Mouse (Mus musculus) spleen, adult 2 months (tissue): ENCODE results near the gene Igf2. TPM values are rescaled to one million over a fixed set of nuclear protein-coding genes. Genes with fewer than 3 reads are reported as not detected.

Experiments used
- DNase-seq, 2 experiments: peaks; one replicate each; pipeline versions ENCODE4 v3.0.0 to v3.0.0-alpha.2; 2012 to 2021; ENCODE audit warnings: low spot score in 2 of 2, low read depth in 1 of 2
- H3K27ac ChIP-seq: fragments of 200-500 bp; 2 replicates; pipeline ENCODE4 v1.5.1; 2012; ENCODE audit warnings: low read length, inconsistent platforms; ENCODE audit not compliant: insufficient read depth
- H3K27me3 ChIP-seq: fragments of 200-500 bp; 2 replicates; pipeline ENCODE4 v1.6.1; 2012; ENCODE audit warnings: mild to moderate bottlenecking, moderate library complexity, low read length, inconsistent platforms; ENCODE audit not compliant: control insufficient read depth, insufficient read depth
- H3K36me3 ChIP-seq: fragments of 200-500 bp; 2 replicates; pipeline ENCODE4 v1.6.1; 2012; ENCODE audit warnings: mild to moderate bottlenecking, low read length, inconsistent platforms; ENCODE audit not compliant: control insufficient read depth, insufficient read depth
- H3K4me1 ChIP-seq: fragments of 200-500 bp; 2 replicates; pipeline ENCODE4 v1.6.1; 2011; ENCODE audit warnings: inconsistent platforms; ENCODE audit not compliant: control insufficient read depth, insufficient read depth, insufficient read length
- H3K4me3 ChIP-seq: fragments of 200-500 bp; 2 replicates; pipeline ENCODE4 v1.5.1; 2011; ENCODE audit warnings: mild to moderate bottlenecking, inconsistent platforms; ENCODE audit not compliant: insufficient read depth, insufficient read length; ENCODE audit errors: extremely low read depth
- CTCF ChIP-seq: fragments of 200-500 bp; IDR thresholded peaks from 2 replicates; pipeline ENCODE4 v1.5.1; 2011; ENCODE audit warnings: mild to moderate bottlenecking, inconsistent platforms; ENCODE audit not compliant: insufficient read depth, insufficient read length, insufficient replicate concordance; ENCODE audit errors: extremely low read depth
- POLR2A ChIP-seq: fragments of 200-500 bp; IDR thresholded peaks from 2 replicates; pipeline ENCODE4 v1.6.1; 2011; ENCODE audit warnings: low read depth, low read length, inconsistent platforms
- WGBS: fragments of 180-500 bp; shearing (Covaris S2); methylation state at CpG from one replicate; pipeline ENCODE4 v1.1.7; 2018; 5-methylcytosine and 5-hydroxymethylcytosine counted together
- polyA plus RNA-seq: library from polyadenylated mRNA; depleted of rRNA; stranded (reverse); fragments of >200 nt; gene quantifications from 2 replicates; pipeline ENCODE4 v1.2.3, GENCODE M21; 2012

Igf2 gene
- polyA plus RNA-seq, 1 experiment, result 13.9 TPM

- Histone ChIP-seq H3K27me3 (no peaks in the 10 kb centered on the region), H3K36me3 (no peaks in the 10 kb centered on the region), H3K27ac (no peak overlapping the region), H3K4me3 (no peak overlapping the region), H3K4me1 (no peaks in the 10 kb centered on the region)
- WGBS, result 87% methylated on average over 1 of the region's 1 CpGs
- no peak for DNase-seq
- TF ChIP-seq CTCF (no peak), POLR2A (no peak)
Measured at GRCm38 (mm10) chr7:142671067-142671466, 4.5 kb upstream of the Igf2 start.

DNA sequence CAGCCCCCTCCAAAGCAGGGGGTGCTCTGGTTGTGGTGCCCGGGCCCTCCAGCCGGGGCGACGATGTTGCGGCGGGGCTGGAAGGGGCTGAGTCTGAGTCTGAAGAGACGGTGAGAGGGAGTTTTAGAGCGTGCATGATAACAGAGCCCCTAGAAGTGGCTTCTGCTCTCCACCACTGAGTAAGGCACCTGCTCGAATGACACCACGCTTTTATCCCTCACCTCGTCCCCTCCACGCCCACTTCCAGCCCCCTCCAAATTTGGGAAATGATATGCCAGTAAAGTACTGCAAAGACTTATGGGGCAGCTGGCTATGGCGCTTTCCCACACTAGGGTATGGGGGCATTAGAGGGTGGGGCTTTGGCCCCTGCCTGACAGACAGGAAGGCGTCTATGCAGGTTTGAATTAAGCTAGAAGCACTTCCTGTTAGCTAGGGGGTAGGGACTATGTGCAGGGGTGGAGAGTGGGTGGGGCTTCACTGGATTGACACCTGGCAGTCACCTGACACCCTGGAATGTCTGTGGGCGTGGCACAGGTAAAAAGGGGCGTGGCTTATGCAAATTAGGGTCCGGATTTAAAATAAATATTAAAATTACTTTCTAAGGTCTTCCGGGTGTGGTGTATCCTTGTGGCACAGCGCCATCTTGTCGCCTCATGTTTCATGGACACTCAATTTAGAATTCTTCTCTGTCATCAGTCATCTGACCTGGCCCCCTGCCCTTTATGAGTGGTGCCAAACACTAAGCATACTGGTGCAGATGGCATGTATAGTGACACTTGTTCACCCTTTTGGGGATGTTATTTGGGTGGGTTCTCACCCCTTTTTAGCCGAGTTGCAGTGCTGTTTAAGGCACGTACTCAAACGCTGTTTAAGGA is 3.4 kb upstream of the Igf2 start, which contains the start of gene Gm49394:
Gene Gm49394, minus strand, starts transcription at position 192 of the 875 bp plus-strand sequence.
- Histone ChIP-seq H3K36me3 (no peaks in the 10 kb centered on the region), H3K4me3 (no peak within 1 kb of the TSS), H3K27me3 (0 out of 2 replicates have a peak, but pooled peaks cover 4% of the 10 kb centered on the region), H3K4me1 (no peaks in the 10 kb centered on the region), H3K27ac (no peak within 1 kb of the TSS)
- WGBS, result 86% methylated on average over 23 of the region's 23 CpGs
- DNase-seq, result no peak
- TF ChIP-seq POLR2A, result no peak
- no peak for TF ChIP-seq CTCF

GRCm38 (mm10) chr7:142668328-142668727 is 1.7 kb upstream of the Igf2 start:
- 81% methylated on average over 1 of the region's 1 CpGs for WGBS

DNA sequence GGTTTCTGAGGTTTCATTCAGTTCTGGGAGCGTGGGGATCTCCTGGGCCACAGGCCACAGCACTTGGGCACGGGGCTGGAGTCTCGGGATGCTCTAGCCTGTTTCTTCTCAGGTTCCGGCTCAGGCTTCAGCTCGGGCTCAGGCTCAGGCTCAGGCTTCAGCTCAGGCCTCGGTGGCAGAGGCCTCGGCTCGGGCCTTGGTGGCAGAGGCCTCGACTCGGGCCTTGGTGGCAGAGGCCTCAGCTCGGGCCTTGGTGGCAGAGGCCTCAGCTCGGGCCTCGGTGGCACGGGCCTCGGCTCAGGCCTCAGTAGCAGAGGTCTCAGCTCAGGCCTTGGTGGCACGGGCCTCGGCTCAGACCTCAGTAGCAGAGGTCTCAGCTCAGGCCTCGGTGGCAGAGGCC is 905 bp upstream of the Igf2 start:
- Histone ChIP-seq H3K4me3 (no peak overlapping the region), H3K36me3 (no peaks in the 10 kb centered on the region), H3K4me1 (no peaks in the 10 kb centered on the region), H3K27me3 (peaks cover 12% of the 10 kb centered on the region), H3K27ac (no peak overlapping the region)
- WGBS, result 92% methylated on average over 18 of the region's 18 CpGs
- no peak for TF ChIP-seq POLR2A
- no peak for TF ChIP-seq CTCF
- no peak for DNase-seq

More at GRCm38 (mm10) chr7:142668328-142668727, 1.7 kb upstream of the Igf2 start:
- H3K4me1 ChIP-seq, result no peaks in the 10 kb centered on the region
- no peak for TF ChIP-seq POLR2A
- no peak for TF ChIP-seq CTCF
- H3K4me3 ChIP-seq, result no peak overlapping the region
- peaks cover 12% of the 10 kb centered on the region for H3K27me3 ChIP-seq
- no peaks in the 10 kb centered on the region for H3K36me3 ChIP-seq
- no peak for DNase-seq
- H3K27ac ChIP-seq, result no peak overlapping the region

GRCm38 (mm10) chr7:142666109-142666508 is 507 bp downstream of the Igf2 start:
- H3K4me1 ChIP-seq, result no peaks in the 10 kb centered on the region
- no peak overlapping the region for H3K27ac ChIP-seq
- no peak overlapping the region for H3K4me3 ChIP-seq
- TF ChIP-seq POLR2A (no peak), CTCF (no peak)
- 82% methylated on average over 4 of the region's 4 CpGs for WGBS
- H3K27me3 ChIP-seq, result peaks cover 12% of the 10 kb centered on the region
- H3K36me3 ChIP-seq, result no peaks in the 10 kb centered on the region
- DNase-seq, result no peak

DNA sequence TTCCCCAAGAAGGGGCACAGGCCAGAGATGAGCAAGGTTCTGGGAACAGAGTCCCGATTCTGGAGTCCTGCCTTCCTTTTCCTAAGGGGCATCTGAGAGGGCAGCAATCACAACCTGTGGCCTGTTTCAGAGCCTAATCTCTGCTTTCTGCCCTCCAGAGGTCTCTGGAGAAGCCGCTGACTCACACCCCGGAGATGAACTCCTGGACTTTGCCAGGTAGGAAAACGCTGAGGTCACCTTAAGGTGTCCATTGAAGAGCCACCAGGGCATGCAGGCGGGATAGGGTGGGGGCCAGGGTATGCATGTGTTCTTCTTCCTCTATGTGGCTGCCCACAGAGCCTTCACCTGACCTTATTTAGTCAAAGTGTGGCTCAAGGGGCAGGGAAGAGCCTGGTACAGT is 1.3 kb downstream of the Igf2 start:
- no peaks in the 10 kb centered on the region for H3K4me1 ChIP-seq
- H3K4me3 ChIP-seq, result no peak overlapping the region
- no peak for DNase-seq
- WGBS, result 62% methylated on average over 5 of the region's 5 CpGs
- no peak for TF ChIP-seq CTCF
- TF ChIP-seq POLR2A, result no peak
- no peak overlapping the region for H3K27ac ChIP-seq
- H3K27me3 ChIP-seq, result peaks cover 17% of the 10 kb centered on the region
- H3K36me3 ChIP-seq, result no peaks in the 10 kb centered on the region

- Histone ChIP-seq H3K27ac (no peak overlapping the region), H3K4me3 (no peak overlapping the region), H3K36me3 (no peaks in the 10 kb centered on the region), H3K27me3 (peaks cover 19% of the 10 kb centered on the region), H3K4me1 (no peaks in the 10 kb centered on the region)
- no peak for DNase-seq
- WGBS, result 14% methylated on average over 9 of the region's 9 CpGs
- no peak for TF ChIP-seq POLR2A
- no peak for TF ChIP-seq CTCF
Measured at GRCm38 (mm10) chr7:142664465-142665029, 2.1 kb downstream of the Igf2 start.
